20 mouse cellular contexts compared by ENCODE assay signal in the genomic region with DNA sequence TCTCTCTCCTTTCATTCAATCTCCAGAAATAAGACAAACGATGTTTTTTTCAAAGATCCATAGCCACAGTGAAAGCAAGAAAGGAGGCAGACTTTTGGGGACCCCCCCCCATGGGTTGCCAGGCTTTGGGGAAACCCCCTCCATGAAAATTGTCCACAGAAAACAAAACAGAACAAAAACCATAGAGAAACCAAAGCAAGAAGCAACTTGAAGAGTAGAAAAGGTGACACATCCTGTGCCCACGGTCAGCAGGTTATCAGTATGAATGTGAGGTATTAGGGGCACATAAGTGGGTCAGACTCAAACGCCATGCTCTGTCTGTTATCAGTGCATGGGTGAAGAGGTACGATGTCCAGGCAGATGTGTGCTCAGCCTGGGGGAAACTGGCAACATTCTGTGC. TPM values are rescaled to one million over a fixed set of nuclear protein-coding genes. Genes with fewer than 3 reads are reported as not detected.
DNase-seq lines count a peak whose midpoint lies in the region; ATAC-seq and TF ChIP-seq lines count a peak whose summit lies in the region.
"Had no signal": no experiment of that assay in that cellular context is flagged by ENCODE, and none has a peak within 500 bp of the region (broad histone marks: within the 10 kb centered on the region; RNA-seq: fewer than 3 reads in every experiment).

No protein-coding gene starts in this region.

- peak; percentile 11 for DNase-seq in liver, embryonic 11.5 days (ENCODE audit: low spot score)
- no peak for DNase-seq in liver, postnatal 0 days
- DNase-seq in induced T-regulatory cell, adult 2 months (ENCODE audit: low read depth): peak; percentile 50
- DNase-seq: adrenal gland, adult 2 months; adrenal gland, postnatal 25 days; cerebellum, adult 18-20 months; cerebellum, adult 9-11 months; cerebellum, postnatal 36 days; gastrocnemius, adult 2 months; gastrocnemius, postnatal 25 days had no signal

- no peak for TF ChIP-seq CTCF in liver, postnatal 0 days (IDR thresholded peaks at IDR 0.05; ENCODE audit: low read depth)

- WGBS in liver, embryonic 11.5 days: 56% methylated on average over 4 of the region's 4 CpGs
- 55% methylated on average over 4 of the region's 4 CpGs for WGBS in liver, postnatal 0 days (ENCODE audit: insufficient replicate concordance)
- 82% methylated on average over 4 of the region's 4 CpGs for WGBS in neural tube, embryonic 13.5 days
- 81% methylated on average over 4 of the region's 4 CpGs for WGBS in neural tube, embryonic 15.5 days
- WGBS in forebrain, embryonic 13.5 days: 86% methylated on average over 4 of the region's 4 CpGs

- H3K9me3 ChIP-seq in liver, embryonic 11.5 days (ENCODE audit: control insufficient read depth, low read length): no peaks in the 10 kb centered on the region
- no peaks in the 10 kb centered on the region for H3K9me3 ChIP-seq in liver, postnatal 0 days (ENCODE audit: low read length)
- H3K9me3 ChIP-seq in neural tube, embryonic 13.5 days: no peaks in the 10 kb centered on the region
- H3K9me3 ChIP-seq in neural tube, embryonic 15.5 days (replicated peaks): no peaks in the 10 kb centered on the region
- H3K9me3 ChIP-seq in forebrain, embryonic 13.5 days (replicated peaks): no peaks in the 10 kb centered on the region
- H3K9me3 ChIP-seq: embryonic facial prominence, embryonic 10.5 days; heart, embryonic 15.5 days; hindbrain, embryonic 15.5 days; intestine, embryonic 15.5 days had no signal

- H3K4me3 ChIP-seq in liver, embryonic 11.5 days (ENCODE audit: low read depth, low read length): no peak overlapping the region
- no peak overlapping the region for H3K4me3 ChIP-seq in liver, postnatal 0 days (ENCODE audit: low read depth, low read length)
- H3K4me3 ChIP-seq in neural tube, embryonic 13.5 days: no peak overlapping the region
- H3K4me3 ChIP-seq in neural tube, embryonic 15.5 days (replicated peaks): no peak overlapping the region
- no peak overlapping the region for H3K4me3 ChIP-seq in forebrain, embryonic 13.5 days
- H3K4me3 ChIP-seq: embryonic facial prominence, embryonic 10.5 days; gastrocnemius, adult 2 months; heart, embryonic 15.5 days; hindbrain, embryonic 15.5 days; intestine, embryonic 15.5 days had no signal

- H3K27ac ChIP-seq in liver, embryonic 11.5 days (ENCODE audit: low read depth, low read length): no peak overlapping the region
- H3K27ac ChIP-seq in liver, postnatal 0 days (ENCODE audit: low read depth): no peak overlapping the region
- peak overlapping the region; percentile 59; the same call in 1 of the 2 replicates for H3K27ac ChIP-seq in neural tube, embryonic 13.5 days (replicated peaks)
- no peak overlapping the region; the same call in 1 of the 2 replicates for H3K27ac ChIP-seq in neural tube, embryonic 15.5 days (replicated peaks)
- H3K27ac ChIP-seq in forebrain, embryonic 13.5 days: no peak overlapping the region
- H3K27ac ChIP-seq: embryonic facial prominence, embryonic 10.5 days; gastrocnemius, adult 2 months; heart, embryonic 15.5 days; hindbrain, embryonic 15.5 days; intestine, embryonic 15.5 days had no signal

- no peak overlapping the region for H3K9ac ChIP-seq in liver, embryonic 11.5 days (ENCODE audit: low read depth, low read length)
- no peak overlapping the region for H3K9ac ChIP-seq in liver, postnatal 0 days (replicated peaks)
- H3K9ac ChIP-seq in neural tube, embryonic 13.5 days: no peak overlapping the region
- no peak overlapping the region for H3K9ac ChIP-seq in neural tube, embryonic 15.5 days (replicated peaks)
- H3K9ac ChIP-seq in forebrain, embryonic 13.5 days: no peak overlapping the region
- H3K9ac ChIP-seq: heart, embryonic 15.5 days; hindbrain, embryonic 15.5 days; intestine, embryonic 15.5 days had no signal

- no peak for TF ChIP-seq EP300 in liver, postnatal 0 days (IDR thresholded peaks at IDR 0.05; ENCODE audit: low read depth)

- no peaks in the 10 kb centered on the region; the same call in 1 of the 2 replicates for H3K27me3 ChIP-seq in liver, embryonic 11.5 days (replicated peaks; ENCODE audit: control insufficient read depth, insufficient read depth, low read length)
- H3K27me3 ChIP-seq in liver, postnatal 0 days (ENCODE audit: insufficient read depth, low read length): no peaks in the 10 kb centered on the region
- H3K27me3 ChIP-seq in neural tube, embryonic 13.5 days: no peaks in the 10 kb centered on the region
- H3K27me3 ChIP-seq in neural tube, embryonic 15.5 days (replicated peaks): no peaks in the 10 kb centered on the region
- H3K27me3 ChIP-seq in forebrain, embryonic 13.5 days: no peaks in the 10 kb centered on the region
- H3K27me3 ChIP-seq: hindbrain, embryonic 15.5 days; intestine, embryonic 15.5 days had no signal

- ATAC-seq in liver, embryonic 11.5 days (replicated peaks; ENCODE audit: low FRiP score): no peak
- no peak for ATAC-seq in liver, postnatal 0 days
- no peak for ATAC-seq in neural tube, embryonic 13.5 days (ENCODE audit: low read depth)
- ATAC-seq in neural tube, embryonic 15.5 days (ENCODE audit: low FRiP score): no peak
- no peak for ATAC-seq in forebrain, embryonic 13.5 days
- ATAC-seq: intestine, embryonic 15.5 days had no signal

- H3K4me1 ChIP-seq in liver, embryonic 11.5 days (replicated peaks; ENCODE audit: control insufficient read depth, insufficient read depth, low read length): peaks cover 8% of the 10 kb centered on the region
- peaks cover 5% of the 10 kb centered on the region for H3K4me1 ChIP-seq in liver, postnatal 0 days (ENCODE audit: insufficient read depth)
- H3K4me1 ChIP-seq in neural tube, embryonic 13.5 days (replicated peaks): peaks cover 18% of the 10 kb centered on the region
- H3K4me1 ChIP-seq in neural tube, embryonic 15.5 days: peaks cover 5% of the 10 kb centered on the region; the same call in 1 of the 2 replicates
- H3K4me1 ChIP-seq in forebrain, embryonic 13.5 days: no peaks in the 10 kb centered on the region
- H3K4me1 ChIP-seq: intestine, embryonic 15.5 days had no signal

- H3K36me3 ChIP-seq in liver, embryonic 11.5 days (ENCODE audit: control insufficient read depth, insufficient read depth, low read length): no peaks in the 10 kb centered on the region
- no peaks in the 10 kb centered on the region for H3K36me3 ChIP-seq in liver, postnatal 0 days (replicated peaks; ENCODE audit: insufficient read depth, low read length)
- no peaks in the 10 kb centered on the region for H3K36me3 ChIP-seq in neural tube, embryonic 13.5 days
- no peaks in the 10 kb centered on the region for H3K36me3 ChIP-seq in neural tube, embryonic 15.5 days
- 0 out of 2 replicates have a peak, but pooled peaks cover 2% of the 10 kb centered on the region for H3K36me3 ChIP-seq in forebrain, embryonic 13.5 days (ENCODE audit: poor library complexity, severe bottlenecking)
- H3K36me3 ChIP-seq: embryonic facial prominence, embryonic 10.5 days; heart, embryonic 15.5 days; hindbrain, embryonic 15.5 days; intestine, embryonic 15.5 days had no signal

- no peak overlapping the region for H3K4me2 ChIP-seq in liver, embryonic 11.5 days
- H3K4me2 ChIP-seq in liver, postnatal 0 days (ENCODE audit: low read depth, low read length): no peak overlapping the region
- no peak overlapping the region for H3K4me2 ChIP-seq in neural tube, embryonic 13.5 days
- H3K4me2 ChIP-seq in neural tube, embryonic 15.5 days: no peak overlapping the region
- no peak overlapping the region for H3K4me2 ChIP-seq in forebrain, embryonic 13.5 days
- H3K4me2 ChIP-seq: heart, embryonic 11.5 days; heart, embryonic 15.5 days; intestine, embryonic 15.5 days had no signal

RNA-seq across cellular contexts. Expression of gene Sult6b2, which starts 30.6 kb away (rescaled TPM):
- polyA plus RNA-seq in liver, embryonic 11.5 days (2014; fragmentation: Nextera tagmentation; extraction: Ambion mirVana): 0.07 TPM in 1 of 2 replicates, not detected in the other
- polyA plus RNA-seq in liver, postnatal 0 days (2015; fragmentation: Nextera tagmentation; extraction: Ambion mirVana): not detected in 2 replicates
- 0.14 and 0.25 TPM in 2 replicates for polyA plus RNA-seq in neural tube, embryonic 13.5 days (2015; fragmentation: Nextera tagmentation; extraction: Ambion mirVana)
- 0.08 and 0.12 TPM in 2 replicates for polyA plus RNA-seq in neural tube, embryonic 15.5 days (2015; fragmentation: Nextera tagmentation; extraction: Ambion mirVana)
- not detected in 2 replicates for polyA plus RNA-seq in forebrain, embryonic 13.5 days (2015; fragmentation: Nextera tagmentation; extraction: Ambion mirVana)
- polyA plus RNA-seq: adrenal gland, adult 2 months; embryonic facial prominence, embryonic 10.5 days; embryonic facial prominence, embryonic 14.5 days; heart, embryonic 15.5 days; hindbrain, embryonic 11.5 days; hindbrain, embryonic 15.5 days had no signal
